Mouse (Mus musculus) MEL (cell line): ENCODE measurements around the gene Mogat1. TPM values are rescaled to one million over a fixed set of nuclear protein-coding genes. Genes with fewer than 3 reads are reported as not detected.
"Not testable (repeated sequence)": the region's sequence is repeated elsewhere in the genome, so short reads cannot be mapped to it uniquely, and the experiment has no call there.

Experiments used
- DNase-seq: peaks from one replicate; pipeline ENCODE4 v3.0.0; 2011; ENCODE audit warnings: low read depth, low spot score
- H3K27ac ChIP-seq: 2 replicates; pipeline ENCODE4 v1.5.1; 2012; ENCODE audit warnings: low read depth, mild to moderate bottlenecking, control low read depth, low read length, moderate library complexity; ENCODE audit not compliant: control insufficient read depth
- H3K27me3 ChIP-seq, 2 experiments: fragments of 150-350 bp in 1 of 2; sonication (generic) in 1 of 2; 2 replicates each; pipeline ENCODE4 v1.6.1; 2012; ENCODE audit warnings: low read length in 2 of 2, mild to moderate bottlenecking in 2 of 2, improper control_type of control experiment in 1 of 2, moderate library complexity in 1 of 2; ENCODE audit not compliant: insufficient read depth in 2 of 2, control insufficient read depth in 1 of 2
- H3K36me3 ChIP-seq, 2 experiments: 2 replicates each; pipeline ENCODE4 v1.6.1; 2012 to 2014; ENCODE audit warnings: low read length in 2 of 2, improper control_type of control experiment in 1 of 2, inconsistent platforms in 1 of 2, mild to moderate bottlenecking in 1 of 2; ENCODE audit not compliant: insufficient read depth in 2 of 2, control insufficient read depth in 1 of 2
- H3K4me1 ChIP-seq, 2 experiments: fragments of 150-350 bp in 1 of 2; sonication (generic) in 1 of 2; 2 replicates each; pipeline ENCODE4 v1.6.1; 2012; ENCODE audit warnings: low read length in 2 of 2, improper control_type of control experiment in 1 of 2, mild to moderate bottlenecking in 1 of 2; ENCODE audit not compliant: insufficient read depth in 2 of 2, control insufficient read depth in 1 of 2
- H3K4me3 ChIP-seq, 2 experiments: fragments of 150-350 bp in 1 of 2; sonication (generic) in 1 of 2; 2 replicates each; pipeline ENCODE4 v1.5.1; 2012; ENCODE audit warnings: low read depth in 2 of 2, low read length in 2 of 2, mild to moderate bottlenecking in 2 of 2, moderate library complexity in 2 of 2, control low read depth in 1 of 2, improper control_type of control experiment in 1 of 2; ENCODE audit not compliant: control insufficient read depth in 1 of 2, insufficient read depth in 1 of 2
- H3K79me2 ChIP-seq: 2 replicates; pipeline ENCODE4 v1.6.1; 2012; ENCODE audit warnings: mild to moderate bottlenecking, low read length, moderate library complexity; ENCODE audit not compliant: control insufficient read depth, poor library complexity, insufficient read depth
- H3K9ac ChIP-seq: 2 replicates; pipeline ENCODE4 v1.6.1; 2012; ENCODE audit warnings: low read depth, mild to moderate bottlenecking, control low read depth, low read length, moderate library complexity; ENCODE audit not compliant: control insufficient read depth, poor library complexity, severe bottlenecking
- H3K9me3 ChIP-seq: fragments of 150-350 bp; sonication (generic); replicated peaks from 2 replicates; pipeline ENCODE4 v1.6.1; 2012; ENCODE audit warnings: mild to moderate bottlenecking, low read length, improper control_type of control experiment, moderate library complexity; ENCODE audit not compliant: insufficient read depth
- BHLHE40 ChIP-seq: IDR thresholded peaks from 2 replicates; pipeline ENCODE4 v1.6.1; 2012; ENCODE audit warnings: low read depth, mild to moderate bottlenecking, inconsistent platforms, low read length, improper control_type of control experiment, borderline replicate concordance
- CHD1 ChIP-seq: IDR thresholded peaks from 2 replicates; pipeline ENCODE4 v1.6.1; 2012; ENCODE audit warnings: low read depth, mild to moderate bottlenecking, inconsistent platforms, low read length, improper control_type of control experiment
- CTCF ChIP-seq, 3 experiments: IDR thresholded peaks in 2 of 3; conservative IDR thresholded peaks in 1 of 3; 2 replicates each; pipeline ENCODE4 v1.5.1; 2011 to 2012; ENCODE audit warnings: low read length in 3 of 3, low read depth in 2 of 3, mild to moderate bottlenecking in 2 of 3, improper control_type of control experiment in 1 of 3, inconsistent platforms in 1 of 3, mixed read lengths in 1 of 3, moderate library complexity in 1 of 3; ENCODE audit not compliant: control insufficient read depth in 1 of 3, insufficient read depth in 1 of 3, poor library complexity in 1 of 3, severe bottlenecking in 1 of 3
- E2F4 ChIP-seq: IDR thresholded peaks from 2 replicates; pipeline ENCODE4 v1.6.1; 2011; ENCODE audit warnings: low read depth, low read length, improper control_type of control experiment, borderline replicate concordance
- ELF1 ChIP-seq: IDR thresholded peaks from 2 replicates; pipeline ENCODE4 v1.6.1; 2014; ENCODE audit warnings: low read depth, mild to moderate bottlenecking, inconsistent platforms, low read length, improper control_type of control experiment, moderate library complexity
- ETS1 ChIP-seq: IDR thresholded peaks from 2 replicates; pipeline ENCODE4 v1.6.1; 2012; ENCODE audit warnings: low read depth, mild to moderate bottlenecking, inconsistent platforms, low read length, improper control_type of control experiment, moderate library complexity
- GABPA ChIP-seq: IDR thresholded peaks from 2 replicates; pipeline ENCODE4 v1.6.1; 2012; ENCODE audit warnings: low read depth, mild to moderate bottlenecking, inconsistent platforms, low read length, improper control_type of control experiment, moderate library complexity
- HCFC1 ChIP-seq: IDR thresholded peaks from 2 replicates; pipeline ENCODE4 v1.6.1; 2012; ENCODE audit warnings: low read depth, mild to moderate bottlenecking, inconsistent platforms, low read length, improper control_type of control experiment, moderate library complexity
- JUND ChIP-seq: IDR thresholded peaks from 2 replicates; pipeline ENCODE4 v1.6.1; 2011; ENCODE audit warnings: low read depth, mild to moderate bottlenecking, improper control_type of control experiment, low read length
- KAT2A ChIP-seq: conservative IDR thresholded peaks from 2 replicates; pipeline ENCODE4 v1.6.1; 2012; ENCODE audit warnings: low read depth, low read length, improper control_type of control experiment, inconsistent platforms
- MAFK ChIP-seq: IDR thresholded peaks from 2 replicates; pipeline ENCODE4 v1.6.1; 2011; ENCODE audit warnings: low read depth, mild to moderate bottlenecking, low read length, improper control_type of control experiment, borderline replicate concordance
- MAX ChIP-seq: IDR thresholded peaks from 2 replicates; pipeline ENCODE4 v1.6.1; 2011; ENCODE audit warnings: low read length, improper control_type of control experiment
- MAZ ChIP-seq: IDR thresholded peaks from 2 replicates; pipeline ENCODE4 v1.6.1; 2012; ENCODE audit warnings: low read depth, mild to moderate bottlenecking, inconsistent platforms, low read length, improper control_type of control experiment
- MEF2A ChIP-seq: IDR thresholded peaks from 2 replicates; pipeline ENCODE4 v1.6.1; 2014; ENCODE audit warnings: low read depth, mild to moderate bottlenecking, inconsistent platforms, low read length, improper control_type of control experiment; ENCODE audit not compliant: poor library complexity, insufficient replicate concordance, severe bottlenecking; ENCODE audit errors: extremely low read depth
- MYB ChIP-seq: IDR thresholded peaks from 2 replicates; pipeline ENCODE4 v1.6.1; 2011; ENCODE audit warnings: mild to moderate bottlenecking, low read depth, low read length, improper control_type of control experiment
- NRF1 ChIP-seq: IDR thresholded peaks from 2 replicates; pipeline ENCODE4 v1.6.1; 2014; ENCODE audit warnings: low read depth, mild to moderate bottlenecking, inconsistent platforms, low read length, improper control_type of control experiment, moderate library complexity; ENCODE audit not compliant: poor library complexity, insufficient read depth, severe bottlenecking
- POLR2A ChIP-seq, 2 experiments: IDR thresholded peaks; 2 replicates each; pipeline ENCODE4 v1.6.1; 2011 to 2012; ENCODE audit warnings: low read length in 2 of 2, mild to moderate bottlenecking in 2 of 2, control low read depth in 1 of 2, improper control_type of control experiment in 1 of 2, low read depth in 1 of 2, moderate library complexity in 1 of 2; ENCODE audit not compliant: control insufficient read depth in 1 of 2, insufficient read depth in 1 of 2, poor library complexity in 1 of 2
- POLR2AphosphoS5 ChIP-seq: IDR thresholded peaks from 2 replicates; pipeline ENCODE4 v1.6.1; 2012; ENCODE audit warnings: low read depth, borderline replicate concordance, mild to moderate bottlenecking, inconsistent platforms, low read length, moderate library complexity, mixed read lengths
- RAD21 ChIP-seq: IDR thresholded peaks from 2 replicates; pipeline ENCODE4 v1.6.1; 2011; ENCODE audit warnings: mild to moderate bottlenecking, low read depth, low read length, improper control_type of control experiment
- RCOR1 ChIP-seq: IDR thresholded peaks from 2 replicates; pipeline ENCODE4 v1.6.1; 2012; ENCODE audit warnings: low read depth, mild to moderate bottlenecking, inconsistent platforms, low read length, improper control_type of control experiment
- SIN3A ChIP-seq: IDR thresholded peaks from 2 replicates; pipeline ENCODE4 v1.6.1; 2012; ENCODE audit warnings: low read length, improper control_type of control experiment, inconsistent platforms
- TAL1 ChIP-seq: IDR thresholded peaks from 2 replicates; pipeline ENCODE4 v1.6.1; 2012; ENCODE audit warnings: mild to moderate bottlenecking, inconsistent platforms, low read length, moderate library complexity, mixed read lengths
- TBP ChIP-seq: IDR thresholded peaks from 2 replicates; pipeline ENCODE4 v1.8.0; 2011; ENCODE audit warnings: low read depth, low read length, improper control_type of control experiment
- TCF12 ChIP-seq: IDR thresholded peaks from 2 replicates; pipeline ENCODE4 v1.6.1; 2014; ENCODE audit warnings: low read depth, mild to moderate bottlenecking, inconsistent platforms, low read length, improper control_type of control experiment, moderate library complexity
- UBTF ChIP-seq: IDR thresholded peaks from 2 replicates; pipeline ENCODE4 v1.6.1; 2012; ENCODE audit warnings: low read depth, mild to moderate bottlenecking, inconsistent platforms, low read length, improper control_type of control experiment, moderate library complexity, borderline replicate concordance; ENCODE audit not compliant: insufficient read depth
- ZC3H11A ChIP-seq: IDR thresholded peaks from 2 replicates; pipeline ENCODE4 v1.6.1; 2012; ENCODE audit warnings: low read depth, mild to moderate bottlenecking, inconsistent platforms, low read length, improper control_type of control experiment
- ZNF384 ChIP-seq: IDR thresholded peaks from 2 replicates; pipeline ENCODE4 v1.6.1; 2012; ENCODE audit warnings: low read depth, mild to moderate bottlenecking, inconsistent platforms, low read length, improper control_type of control experiment
- polyA plus RNA-seq, 2 experiments: library from polyadenylated mRNA; stranded (reverse) in 1 of 2; unstranded in 1 of 2; fragments of >175 nt in 1 of 2; fragments of >200 nt in 1 of 2; gene quantifications; 2 replicates each; pipeline versions ENCODE4 v1.2.1 to v1.2.4; 2012; ENCODE audit warnings: low replicate concordance in 2 of 2, low read depth in 1 of 2; ENCODE audit not compliant: insufficient read length in 2 of 2, insufficient read depth in 1 of 2, missing spikeins in 1 of 2
- total RNA-seq: library from RNA; depleted of rRNA; stranded (reverse); fragments of 300-350 nt; gene quantifications from 2 replicates; pipeline ENCODE4 v1.2.3, GENCODE M21; 2012

Mogat1 gene
- total and polyA plus RNA-seq, 3 experiments = not detected

DNA sequence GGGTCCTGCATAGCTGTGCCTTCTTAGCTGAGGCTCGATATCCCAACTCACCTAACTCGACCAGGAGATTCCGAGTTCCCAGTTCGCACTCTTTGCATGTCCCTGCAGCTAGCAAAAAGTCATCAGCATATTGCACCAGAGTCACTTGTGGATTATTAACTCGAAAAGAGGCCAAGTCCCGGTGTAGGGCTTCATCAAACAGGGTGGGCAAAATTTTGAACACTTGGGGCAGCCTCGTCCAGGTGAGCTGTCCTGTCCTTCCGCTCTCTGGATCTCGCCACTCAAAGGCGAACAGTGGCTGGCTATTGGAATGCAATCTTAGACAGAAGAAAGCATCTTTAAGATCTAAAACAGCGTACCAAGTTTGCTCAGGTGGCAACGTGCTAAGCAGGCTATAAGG, 8.9 kb upstream of the Mogat1 start:
- not testable (repeated sequence) for H3K9ac ChIP-seq, H3K27ac ChIP-seq, H3K4me3 ChIP-seq, H3K9me3 ChIP-seq, H3K36me3 ChIP-seq, DNase-seq, H3K4me1 ChIP-seq, H3K79me2 ChIP-seq, H3K27me3 ChIP-seq

DNA sequence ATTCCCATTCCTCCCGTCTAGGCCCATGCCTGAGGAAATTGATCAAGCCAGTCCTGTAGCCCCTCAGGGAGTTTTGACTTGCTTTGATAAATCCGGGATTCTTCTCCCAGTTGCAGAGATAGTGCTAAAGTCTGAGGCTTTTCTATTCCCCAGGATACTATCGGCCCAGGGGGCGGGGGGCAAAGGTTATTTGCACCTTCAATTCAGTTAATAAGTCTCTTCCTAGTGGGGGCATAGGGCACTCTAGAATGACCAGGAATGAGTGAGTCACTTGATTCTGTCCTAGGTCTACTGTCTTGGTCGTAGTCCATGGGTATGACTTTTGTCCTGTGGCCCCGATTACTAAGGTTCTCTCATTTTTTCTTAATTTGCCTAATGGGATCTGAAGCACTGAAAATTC, 8.3 kb upstream of the Mogat1 start:
- H3K36me3 ChIP-seq = no peaks in the 10 kb centered on the region
- no peaks in the 10 kb centered on the region for H3K27me3 ChIP-seq
- no peaks in the 10 kb centered on the region for H3K79me2 ChIP-seq
- no peak for DNase-seq
- H3K9me3 ChIP-seq = no peaks in the 10 kb centered on the region
- no peaks in the 10 kb centered on the region for H3K4me1 ChIP-seq
- H3K4me3 ChIP-seq = no peak overlapping the region
- H3K27ac ChIP-seq = no peak overlapping the region
- H3K9ac ChIP-seq = no peak overlapping the region
- TF ChIP-seq MAZ = no peak
- TF ChIP-seq JUND = no peak
- TF ChIP-seq GABPA = no peak
- TF ChIP-seq MAX = no peak
- TF ChIP-seq KAT2A = no peak
- TF ChIP-seq E2F4 = no peak
- TF ChIP-seq RCOR1 = no peak
- no peak for TF ChIP-seq TAL1
- no peak for TF ChIP-seq NRF1
- TF ChIP-seq HCFC1 = no peak
- no peak for TF ChIP-seq CHD1
- TF ChIP-seq ZNF384 = no peak
- no peak for TF ChIP-seq TCF12

DNA sequence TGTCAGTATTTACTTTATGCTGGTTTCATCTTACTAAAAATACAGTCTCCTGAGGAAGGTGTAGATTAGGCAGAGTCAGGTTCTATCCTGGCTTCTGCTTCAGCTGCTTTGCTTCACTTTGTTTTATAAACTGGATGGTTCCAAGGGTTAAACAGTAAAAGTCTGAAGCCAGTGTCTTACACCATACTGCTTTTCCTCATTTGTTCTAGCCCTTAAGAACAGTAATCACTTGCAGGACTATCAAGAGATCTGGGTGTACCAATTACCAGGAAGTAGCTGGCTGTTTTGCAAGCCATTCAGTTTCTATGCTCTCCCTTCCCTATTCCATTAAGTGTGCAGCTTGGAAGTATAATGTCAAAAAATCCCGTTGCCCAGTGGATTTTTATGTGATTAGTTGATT, 3.7 kb upstream of the Mogat1 start:
- no peaks in the 10 kb centered on the region for H3K79me2 ChIP-seq
- no peak for DNase-seq
- H3K4me3 ChIP-seq = no peak overlapping the region
- no peak overlapping the region for H3K27ac ChIP-seq
- no peak overlapping the region for H3K9ac ChIP-seq
- TF ChIP-seq MEF2A = no peak
- no peak for TF ChIP-seq MAZ
- TF ChIP-seq ZC3H11A = no peak
- no peak for TF ChIP-seq MAFK
- TF ChIP-seq ETS1 = no peak
- TF ChIP-seq RAD21 = no peak
- TF ChIP-seq MYB = no peak
- no peak for TF ChIP-seq POLR2AphosphoS5
- no peak for TF ChIP-seq ELF1
- TF ChIP-seq MAX = no peak
- no peak for TF ChIP-seq BHLHE40
- TF ChIP-seq POLR2A (IDR thresholded peaks at IDR 0.05; ENCODE audit: control insufficient read depth in 1 of 2, insufficient read depth in 1 of 2, low read depth in 1 of 2, low read length in 2 of 2, poor library complexity in 1 of 2) = no peak
- TF ChIP-seq TAL1 = no peak
- TF ChIP-seq TBP = no peak
- no peak for TF ChIP-seq SIN3A
- TF ChIP-seq TCF12 = no peak
- TF ChIP-seq KAT2A = no peak
- TF ChIP-seq UBTF = no peak
- no peak for TF ChIP-seq CTCF (IDR thresholded peaks at IDR 0.05 in 2 of 3, conservative IDR thresholded peaks at IDR 0.05 in 1 of 3; ENCODE audit: control insufficient read depth in 1 of 3, insufficient read depth in 1 of 3, low read depth in 2 of 3, low read length in 3 of 3, poor library complexity in 1 of 3, severe bottlenecking in 1 of 3)
- no peaks in the 10 kb centered on the region for H3K27me3 ChIP-seq
- no peaks in the 10 kb centered on the region for H3K9me3 ChIP-seq
- no peaks in the 10 kb centered on the region for H3K36me3 ChIP-seq
- H3K4me1 ChIP-seq = no peaks in the 10 kb centered on the region
